Mouse (Mus musculus) ovary, postnatal 10 days (tissue): ENCODE measurements around the gene Pim3.

Experiments
- DNase-seq: peaks from one replicate; pipeline ENCODE4 v3.0.0; 2022; ENCODE audit warnings: low spot score

The Pim3 gene

DNA sequence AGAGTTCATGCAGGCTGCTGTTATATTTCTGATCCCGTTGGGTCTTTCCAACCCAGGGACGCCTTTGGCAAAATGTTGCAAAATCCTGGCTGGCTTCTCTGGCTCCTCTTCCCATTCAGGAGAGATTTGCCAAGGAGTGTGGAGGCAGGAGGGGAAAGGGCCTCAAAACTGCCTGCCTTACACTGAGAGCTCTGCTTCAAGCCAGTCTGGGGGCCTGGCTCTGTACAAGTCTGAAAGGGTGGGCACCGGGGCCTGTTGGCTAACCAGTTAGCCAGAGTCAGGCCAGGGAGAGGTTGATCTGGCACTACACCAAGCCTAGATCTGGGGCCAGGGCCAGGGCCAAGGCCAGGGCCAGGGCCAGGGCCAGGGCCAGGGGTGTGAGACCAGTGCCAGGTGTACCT lies 3.8 kb upstream of the Pim3 start:
- DNase-seq: no peak

DNA sequence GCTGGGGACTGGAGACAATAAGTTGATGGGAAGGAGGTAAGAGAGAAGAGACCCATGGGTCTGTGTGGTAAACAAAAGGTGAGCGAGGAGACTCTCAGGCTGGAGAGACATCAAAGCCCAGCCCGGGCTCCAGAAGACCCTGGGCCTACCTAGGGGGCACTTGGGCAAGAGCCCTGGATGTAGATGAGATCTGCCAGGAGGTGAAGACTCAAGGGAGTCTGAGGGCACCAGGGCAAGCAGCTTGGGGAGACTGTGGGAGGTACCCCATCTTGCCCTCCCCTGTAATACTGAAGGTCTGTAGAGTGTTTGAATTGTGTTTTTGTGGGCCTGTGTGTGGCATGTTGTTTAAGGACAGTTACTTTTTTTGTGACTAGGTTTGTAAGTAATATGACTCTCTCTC lies 3.3 kb upstream of the Pim3 start:
- peak; percentile 1 for DNase-seq

DNA sequence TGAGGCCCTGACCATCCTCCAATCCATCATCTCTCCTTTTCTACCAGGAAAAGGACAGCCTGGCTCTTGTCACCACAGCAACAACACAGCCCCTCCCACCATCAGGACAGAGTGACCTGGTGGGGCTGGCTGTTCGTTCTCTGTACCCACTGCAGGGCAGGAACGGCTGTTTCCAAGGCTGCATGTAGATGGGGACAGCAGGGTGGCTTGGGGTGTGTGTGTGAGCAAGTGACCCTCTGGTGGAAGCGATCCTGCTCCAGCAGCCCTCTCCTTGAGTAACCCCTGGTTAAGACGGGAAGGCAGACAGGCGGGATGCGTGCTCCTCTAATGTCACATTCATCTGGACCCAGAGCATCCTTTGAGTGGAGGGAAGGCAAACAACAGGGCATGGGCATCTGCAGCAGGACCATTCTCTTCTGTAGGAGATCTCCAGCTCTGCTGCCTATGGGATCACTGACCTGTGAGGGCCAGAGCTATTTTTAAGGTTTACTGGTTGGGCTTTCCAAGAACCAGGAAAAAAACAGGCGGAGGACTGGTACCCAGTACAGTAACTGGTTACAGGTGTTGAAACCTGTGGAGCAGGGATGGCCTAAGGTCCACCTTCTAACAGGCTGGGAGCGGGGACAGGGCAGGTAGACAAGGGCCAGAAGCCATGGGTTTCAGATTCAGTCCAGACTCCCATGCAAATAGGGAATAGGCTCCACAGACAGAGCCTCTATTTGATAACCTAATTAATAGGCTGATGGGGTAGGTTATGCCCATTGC lies 2.6 kb upstream of the Pim3 start:
- no peak for DNase-seq

DNA sequence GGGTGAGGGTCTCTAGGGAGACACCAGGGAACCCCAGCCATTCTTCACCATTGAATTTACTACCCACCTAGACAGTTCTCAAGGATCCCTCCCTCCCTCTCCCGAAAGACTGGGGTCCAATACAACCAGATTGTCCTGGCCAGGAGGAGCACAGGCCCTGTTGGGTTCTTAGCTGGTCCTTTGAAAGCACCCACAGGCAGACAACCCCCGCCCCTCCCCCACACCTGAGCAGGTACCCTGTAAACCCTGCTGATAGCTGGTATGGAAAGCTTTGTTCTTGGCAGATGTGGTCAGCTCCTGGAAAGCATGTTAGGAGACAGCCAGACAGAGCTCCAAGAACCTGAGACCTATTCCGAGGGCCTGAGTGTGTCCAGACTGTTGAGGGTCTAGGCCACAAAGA lies 1.2 kb upstream of the Pim3 start:
- no peak for DNase-seq

DNA sequence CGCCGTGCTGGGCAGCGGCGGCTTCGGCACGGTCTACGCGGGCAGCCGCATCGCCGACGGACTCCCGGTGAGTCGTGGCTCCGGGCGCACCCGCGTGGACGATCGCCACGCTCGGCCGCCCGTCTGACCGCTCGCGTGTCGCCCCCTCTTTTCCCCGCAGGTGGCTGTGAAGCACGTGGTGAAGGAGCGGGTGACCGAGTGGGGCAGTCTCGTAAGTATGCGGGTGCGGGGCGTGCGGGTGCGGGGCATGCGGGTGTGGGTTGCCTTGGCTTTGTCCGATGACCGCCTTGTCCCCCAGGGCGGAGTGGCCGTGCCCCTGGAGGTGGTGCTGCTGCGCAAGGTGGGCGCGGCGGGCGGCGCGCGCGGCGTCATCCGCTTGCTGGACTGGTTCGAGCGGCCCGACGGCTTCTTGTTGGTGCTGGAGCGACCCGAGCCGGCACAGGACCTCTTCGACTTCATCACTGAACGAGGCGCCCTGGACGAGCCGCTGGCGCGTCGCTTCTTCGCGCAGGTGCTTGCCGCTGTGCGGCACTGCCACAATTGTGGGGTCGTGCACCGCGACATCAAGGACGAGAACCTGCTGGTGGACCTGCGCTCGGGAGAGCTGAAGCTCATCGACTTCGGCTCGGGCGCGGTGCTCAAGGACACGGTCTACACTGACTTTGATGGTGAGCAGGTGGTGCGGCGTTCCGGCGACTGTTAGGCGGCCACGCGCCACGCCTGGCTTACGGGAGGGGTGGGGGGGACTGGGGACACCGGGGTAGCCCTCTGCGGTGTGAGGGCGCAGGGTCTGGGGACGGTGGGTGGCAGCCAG lies 1.1 kb downstream of the Pim3 start:
- DNase-seq: no peak

DNA sequence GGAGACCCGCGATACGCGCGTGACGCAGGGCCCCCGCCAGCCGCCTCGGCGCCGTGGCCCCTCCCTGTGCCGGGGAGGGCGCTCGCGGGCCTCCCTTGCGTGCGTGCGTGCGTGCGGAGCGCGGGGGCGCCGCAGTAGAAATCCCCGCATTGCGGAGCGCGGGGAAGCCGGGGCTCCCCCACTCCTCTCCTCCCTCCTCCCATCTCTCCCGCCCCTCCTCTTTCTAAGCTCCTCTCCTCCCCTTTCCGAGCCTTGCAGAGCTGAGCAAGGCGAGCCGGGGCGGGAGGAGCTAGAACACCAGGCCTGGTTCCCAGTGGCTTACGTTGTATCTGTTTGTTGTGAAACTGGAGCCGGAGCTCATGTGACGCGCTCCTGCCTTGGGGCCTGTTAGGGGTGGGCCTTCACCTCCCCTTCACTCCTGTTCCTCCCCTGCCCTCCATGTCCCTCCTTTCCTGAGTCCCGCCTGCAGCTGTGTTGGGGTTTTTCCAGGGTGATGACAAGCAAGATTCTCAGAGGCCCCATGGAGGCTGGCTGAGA lies 1.8 kb downstream of the Pim3 start:
- DNase-seq: peak; percentile 60

DNA sequence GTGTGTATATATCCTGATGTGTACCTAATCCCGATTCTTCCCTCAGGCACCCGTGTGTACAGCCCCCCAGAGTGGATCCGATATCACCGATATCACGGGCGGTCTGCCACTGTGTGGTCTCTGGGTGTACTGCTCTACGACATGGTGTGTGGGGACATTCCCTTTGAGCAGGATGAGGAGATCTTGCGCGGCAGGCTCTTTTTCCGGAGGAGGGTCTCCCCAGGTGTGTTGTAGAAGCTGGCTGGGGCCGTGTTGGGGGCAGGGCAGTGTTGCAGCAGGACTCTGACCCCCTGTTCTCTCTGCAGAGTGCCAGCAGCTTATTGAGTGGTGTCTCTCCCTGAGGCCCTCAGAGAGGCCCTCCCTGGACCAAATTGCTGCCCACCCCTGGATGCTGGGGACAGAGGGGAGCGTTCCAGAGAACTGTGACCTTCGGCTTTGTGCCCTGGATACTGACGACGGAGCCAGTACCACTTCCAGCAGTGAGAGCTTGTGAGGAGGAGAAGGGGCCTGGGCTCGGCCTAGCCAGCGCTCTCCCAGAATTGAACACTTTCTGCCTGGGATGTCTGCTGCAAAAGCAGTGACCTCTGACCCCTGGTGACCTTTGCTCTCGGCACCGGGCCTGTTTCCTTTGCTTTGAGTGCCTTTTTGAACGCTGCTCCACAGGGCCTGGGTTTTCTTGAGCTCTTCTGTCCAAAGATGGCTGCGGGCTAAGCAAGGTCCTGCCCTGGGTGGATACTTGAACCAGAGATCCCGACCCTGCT lies 2.5 kb downstream of the Pim3 start:
- DNase-seq: no peak

DNA sequence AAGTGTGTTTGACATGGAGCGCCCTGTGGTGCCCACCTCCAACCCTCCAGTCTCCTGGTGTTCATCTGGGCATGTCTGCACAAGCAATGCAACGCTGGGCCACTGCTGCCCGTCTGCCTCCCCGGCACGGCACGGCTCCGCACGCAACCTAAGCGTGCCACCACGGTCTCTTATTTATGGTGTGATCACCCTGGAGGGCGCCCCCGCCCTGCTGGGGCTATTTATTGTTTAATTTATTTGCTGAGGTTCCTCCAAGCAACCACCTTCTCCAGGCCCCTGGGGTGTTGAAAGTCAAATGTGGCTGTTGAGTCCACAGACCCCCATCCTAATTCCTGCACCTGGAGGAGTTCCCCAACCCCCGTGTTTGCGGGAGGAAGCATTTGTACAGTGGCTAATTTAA lies 3.1 kb downstream of the Pim3 start:
- no peak for DNase-seq

DNA sequence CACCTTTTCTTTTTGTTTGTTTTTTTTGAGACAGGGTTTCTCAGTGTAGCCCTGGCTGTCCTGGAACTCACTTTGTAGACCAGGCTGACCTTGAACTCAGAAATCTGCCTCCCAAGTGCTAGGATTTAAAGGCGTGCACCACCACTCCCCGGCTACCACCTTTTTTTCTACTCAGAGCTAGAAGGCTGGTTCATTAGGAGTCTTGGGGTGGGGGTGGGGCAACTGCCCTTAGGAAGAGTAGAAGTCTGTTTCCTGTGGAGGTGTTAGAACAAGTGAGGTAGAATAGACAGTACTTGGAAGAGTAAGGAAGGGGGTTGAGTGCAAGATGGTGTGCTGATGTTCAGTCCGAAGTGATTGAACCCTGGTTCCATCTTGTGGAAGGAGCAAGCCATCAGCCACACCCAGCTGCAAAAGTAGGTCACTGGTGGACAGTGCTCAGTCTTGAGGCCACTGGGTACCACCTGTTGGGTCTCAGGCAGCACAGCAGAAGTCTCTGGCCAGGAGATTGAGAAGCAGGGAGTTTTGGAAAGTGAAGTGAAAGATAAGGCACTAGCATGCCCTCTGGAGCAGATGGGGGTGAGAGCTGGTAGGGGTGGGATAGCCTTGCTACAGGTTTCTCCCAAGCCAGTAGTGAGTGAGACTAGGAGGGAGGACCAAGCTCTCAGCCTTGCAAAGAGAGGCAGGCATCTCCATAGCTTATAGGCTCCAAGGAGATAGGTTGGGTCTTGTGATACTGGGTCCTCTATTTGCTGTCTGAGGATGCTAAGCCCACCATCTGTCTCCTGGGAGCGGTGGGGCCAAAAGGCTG lies 4.1 kb downstream of the Pim3 start:
- no peak for DNase-seq

DNA sequence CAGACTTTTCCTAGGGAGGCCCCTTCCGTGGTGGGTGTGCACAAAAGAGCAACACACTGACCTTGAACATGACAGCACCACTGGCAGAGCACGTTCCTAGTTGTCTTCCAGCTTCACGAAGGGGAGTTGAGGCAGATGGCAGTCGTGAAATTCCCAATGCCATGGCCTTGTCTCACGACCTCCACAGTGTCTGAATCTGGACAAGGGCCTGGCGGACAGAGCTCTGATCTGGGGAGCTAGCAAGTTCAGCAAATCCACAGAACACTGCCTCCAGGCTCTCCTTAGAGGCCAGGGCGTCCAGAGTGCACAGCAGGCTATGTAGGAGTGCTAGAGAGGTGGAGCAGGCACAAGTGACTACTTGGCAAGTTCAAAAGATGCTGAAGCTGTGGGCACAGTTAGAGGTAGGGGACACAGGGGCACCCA lies 5.0 kb downstream of the Pim3 start:
- DNase-seq: no peak

DNA sequence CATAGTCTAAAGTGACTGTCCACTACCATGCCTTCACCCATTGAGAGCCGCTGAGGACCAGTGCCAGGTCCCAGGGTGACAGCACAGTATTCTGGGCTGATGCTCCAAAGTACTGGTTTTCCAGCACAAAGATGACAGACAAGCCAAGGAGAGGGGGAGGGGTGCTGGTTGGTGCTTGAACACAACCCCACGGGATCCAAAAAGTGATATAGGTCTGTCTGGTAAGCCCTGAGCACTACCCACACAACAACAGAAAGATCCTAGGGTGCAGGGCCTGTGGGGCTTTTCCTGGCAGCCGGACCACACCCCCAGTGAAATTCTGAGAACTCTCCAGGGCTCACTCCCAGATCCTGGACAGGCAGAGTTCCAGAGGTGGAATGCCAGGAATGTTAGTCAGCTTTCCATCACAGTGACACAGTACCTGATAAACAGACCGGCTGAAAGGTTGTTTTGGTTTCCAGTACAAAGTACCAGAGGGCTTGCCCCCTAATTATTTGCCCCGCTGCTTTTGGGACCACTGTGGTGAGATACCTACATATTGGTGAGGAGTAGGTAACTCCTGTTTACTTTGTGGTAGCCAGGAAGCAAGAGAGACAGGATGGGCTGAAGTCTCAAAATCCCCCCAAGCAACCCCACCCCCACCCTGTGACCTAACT lies 5.5 kb downstream of the Pim3 start:
- no peak for DNase-seq

DNA sequence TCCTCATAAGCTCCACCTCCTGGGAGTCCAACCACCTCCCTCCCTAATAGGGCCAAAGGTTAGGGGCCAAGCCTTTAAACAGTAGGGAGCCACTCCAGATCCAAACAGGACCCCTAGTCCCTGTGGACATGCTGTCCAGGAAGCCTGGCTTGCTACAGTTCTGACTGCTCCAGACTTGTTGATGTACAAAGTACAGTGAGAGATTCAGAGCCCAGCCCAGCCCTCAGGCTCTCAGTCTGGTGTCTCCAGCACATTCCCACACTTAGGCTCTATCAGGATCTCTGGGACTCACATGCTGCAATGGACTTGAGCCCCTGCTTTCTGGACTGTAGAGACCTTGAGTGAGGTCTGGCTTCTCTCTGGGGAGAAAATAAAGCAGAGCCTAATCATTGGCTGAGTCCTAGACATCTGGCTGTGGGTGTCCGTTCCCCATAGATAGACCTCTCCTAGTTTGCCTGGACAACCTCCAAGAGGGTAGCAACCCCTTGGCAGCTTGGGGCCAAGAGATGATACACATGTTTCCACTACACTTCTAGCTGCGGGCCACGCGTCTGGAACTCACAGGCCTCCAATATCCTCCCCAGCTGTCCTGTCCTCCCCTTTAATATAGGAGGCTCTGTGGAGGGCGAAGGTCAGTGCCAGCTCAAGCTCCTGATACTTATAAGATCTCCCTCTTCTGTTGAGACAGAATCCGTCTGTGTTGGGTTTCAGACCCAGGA lies 6.2 kb downstream of the Pim3 start:
- no peak for DNase-seq

DNA sequence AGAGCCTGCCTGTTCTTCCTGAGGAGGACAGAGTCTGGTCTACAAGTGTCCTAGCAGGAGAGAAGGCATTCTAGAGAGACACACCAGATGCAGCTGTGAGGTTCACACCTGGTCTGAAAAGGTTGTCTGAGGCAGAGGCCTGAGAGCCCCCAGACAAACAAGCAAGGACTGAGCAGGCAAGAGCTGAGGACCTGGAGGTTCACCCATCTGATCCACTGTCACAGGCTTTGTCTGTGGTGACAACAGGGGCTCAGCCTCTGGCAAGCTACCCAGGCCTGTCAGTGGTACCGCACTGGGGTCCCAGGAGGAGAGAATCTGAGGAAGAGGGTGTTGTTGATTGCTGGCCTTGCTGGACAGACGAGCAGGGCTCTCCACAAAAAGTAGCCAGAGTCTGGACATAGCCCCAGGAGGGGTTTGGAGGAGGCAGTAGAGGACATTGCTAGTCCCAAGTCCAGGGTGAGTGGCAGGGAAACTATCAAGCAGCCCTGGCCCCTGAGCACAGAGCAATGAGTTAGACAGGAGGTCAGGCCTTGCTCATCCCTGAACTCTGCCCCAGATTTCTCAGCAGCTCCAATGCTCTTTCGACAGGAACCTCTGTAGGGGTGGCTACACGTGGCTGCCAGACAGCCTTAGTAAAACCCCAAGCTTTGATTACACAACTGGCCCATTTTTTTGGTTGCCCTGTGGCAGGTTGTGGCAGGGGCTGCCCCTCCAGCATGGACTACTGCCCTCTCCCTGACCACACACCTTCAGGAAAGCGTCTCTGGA lies 8.6 kb downstream of the Pim3 start:
- DNase-seq: no peak

DNA sequence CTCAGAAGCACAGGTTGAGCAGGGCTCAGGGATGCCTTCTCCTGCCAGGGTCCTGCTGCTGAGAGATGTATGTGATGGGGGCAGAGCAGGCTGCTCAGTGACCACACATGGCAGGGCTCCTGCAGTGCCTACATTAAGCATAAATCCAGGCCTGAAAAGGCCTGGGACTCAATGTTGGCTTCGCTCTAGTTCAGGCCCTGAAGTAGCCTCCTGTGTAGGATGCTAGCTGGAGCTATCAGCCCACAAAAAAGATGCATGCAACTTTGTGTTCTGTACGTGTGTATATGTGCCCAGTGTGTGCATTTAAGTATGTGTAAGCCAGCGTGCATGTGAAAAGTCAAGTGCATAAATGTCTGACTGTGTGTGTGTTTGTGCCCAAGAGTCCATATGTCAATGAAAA lies 12.1 kb downstream of the Pim3 start:
- no peak for DNase-seq

DNA sequence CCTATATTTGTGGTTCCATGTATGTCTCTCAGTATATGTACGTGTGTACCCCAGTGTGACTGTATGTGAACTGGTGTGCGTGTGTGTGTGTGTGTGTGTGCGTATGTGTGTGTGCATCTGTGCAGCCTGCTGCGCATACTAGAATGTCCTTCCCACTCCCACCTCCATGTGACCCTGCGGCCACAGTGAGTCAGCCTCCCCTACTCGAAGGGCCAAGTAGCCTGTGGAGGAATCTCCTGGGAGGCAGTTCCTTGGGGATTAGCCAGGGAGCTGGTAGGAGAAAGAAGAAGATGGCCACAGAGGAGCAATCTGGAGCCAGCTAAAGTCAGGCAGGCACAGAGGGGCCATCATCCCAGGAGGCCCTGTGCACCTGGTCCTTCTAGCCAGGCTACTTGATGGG lies 12.5 kb downstream of the Pim3 start:
- no peak for DNase-seq

DNA sequence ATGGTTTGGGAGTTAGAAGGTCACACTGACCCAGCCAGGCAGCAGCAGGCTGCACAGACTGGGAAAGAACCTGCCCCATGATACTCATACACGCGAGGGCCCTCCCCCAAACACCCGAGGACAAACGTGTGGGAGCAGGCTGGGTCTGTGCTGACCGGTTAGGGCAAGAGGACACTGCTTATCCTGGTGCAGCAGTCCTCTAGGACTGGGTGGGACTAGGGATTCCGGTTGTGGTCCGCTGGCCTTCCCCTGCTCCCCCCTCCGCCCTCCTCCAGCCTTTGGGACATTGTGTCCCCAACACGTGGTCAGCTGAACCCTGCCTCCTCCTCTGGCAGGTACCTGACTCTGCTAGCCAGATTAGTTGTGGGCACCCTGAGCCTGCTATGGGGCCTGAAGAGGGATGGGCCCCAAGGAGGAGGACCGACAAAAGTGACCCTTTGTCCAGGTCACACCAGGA lies 13.7 kb downstream of the Pim3 start:
- DNase-seq: no peak

DNA sequence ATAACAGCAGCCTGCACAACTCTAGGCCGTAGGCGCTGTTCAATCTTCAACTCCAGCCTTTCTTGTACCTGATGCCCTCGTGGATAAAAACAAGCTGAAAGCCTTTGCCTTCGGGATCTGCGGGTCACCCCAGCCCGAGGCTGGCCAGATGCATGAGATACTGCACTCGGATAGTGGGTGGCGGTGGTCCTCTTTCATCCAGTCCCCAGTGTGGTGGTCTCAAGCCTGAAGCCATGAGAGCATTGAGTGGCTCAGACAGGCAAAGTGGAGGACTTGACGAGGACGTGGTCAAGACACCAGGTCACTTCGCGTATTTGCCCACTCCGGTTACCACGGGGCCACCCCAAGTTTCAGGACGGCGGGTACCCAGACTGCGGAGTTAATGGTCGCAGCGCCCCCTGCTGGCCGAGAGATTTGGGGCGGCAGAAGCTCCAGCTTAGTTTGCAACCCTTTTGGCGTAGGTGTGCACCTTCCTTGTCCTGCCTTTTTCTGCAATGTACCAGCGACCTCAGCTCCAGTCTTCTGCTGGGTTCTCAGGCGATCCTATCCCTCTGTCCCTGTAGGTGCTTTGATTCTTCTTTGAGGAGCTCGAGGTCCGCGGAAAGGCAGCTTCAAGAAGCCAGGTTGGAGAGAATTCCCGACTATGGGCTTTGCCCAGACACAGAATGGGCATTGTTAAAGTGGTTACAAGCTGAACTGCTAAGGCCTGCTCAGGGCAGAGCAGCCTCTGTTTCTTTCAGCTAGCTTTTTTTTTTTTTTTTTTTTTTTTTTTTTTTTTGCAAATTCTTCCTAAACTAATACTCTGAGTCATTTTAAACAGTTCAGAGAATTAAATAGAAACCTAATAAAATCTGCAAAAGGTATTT lies 14.4 kb downstream of the Pim3 start:
- DNase-seq: peak; percentile 75

DNA sequence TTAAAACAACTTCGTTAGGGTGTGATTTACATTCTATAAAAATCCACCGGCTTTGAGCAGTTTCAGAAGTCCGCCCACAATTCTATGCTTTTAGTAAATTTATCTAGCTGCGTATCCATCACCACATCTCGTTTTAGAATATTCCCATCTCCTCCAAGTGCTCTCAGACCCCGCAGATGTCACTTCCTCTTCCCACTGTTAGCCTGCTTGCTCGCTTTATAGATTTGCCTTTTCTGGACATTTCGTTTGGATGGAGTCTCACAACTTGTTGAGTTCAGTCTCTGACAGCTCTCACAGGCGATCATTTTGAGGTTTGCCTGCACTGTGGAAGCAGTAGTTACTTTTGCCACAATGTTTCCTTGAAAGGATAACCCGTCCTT lies 15.0 kb downstream of the Pim3 start:
- no peak for DNase-seq
